Mouse (Mus musculus) Patski (cell line): ENCODE results near the gene Mpp2. TPM values are rescaled to one million over a fixed set of nuclear protein-coding genes. Genes with fewer than 3 reads are reported as not detected.

ENCODE experiments used
- ATAC-seq: fragments of 100-300 bp; one replicate; pipeline ENCODE4 v1.8.0; 2021
- CTCF ChIA-PET: fragments of 350-600 bp; sonication (Branson Sonifier 250); formaldehyde crosslinking; loops from one replicate; lab custom pipeline; 2022; ENCODE audit warnings: inconsistent platforms; lab: Charles Lee
- POLR2A ChIA-PET: fragments of 350-600 bp; sonication (Branson Sonifier 250); formaldehyde crosslinking; loops from one replicate; lab custom pipeline; 2022; ENCODE audit warnings: antibody characterized with exemption, inconsistent platforms; lab: Charles Lee
- DNase-seq: peaks from one replicate; pipeline ENCODE4 v3.0.0-alpha.2; 2011; ENCODE audit warnings: low read depth, low spot score
- H3K27me3 ChIP-seq: fragments of 371-371 bp; one replicate; pipeline ENCODE4 v1.5.1; 2021
- CTCF ChIP-seq: fragments of 100-300 bp; IDR thresholded peaks from one replicate; pipeline ENCODE4 v1.5.1; 2021
- in situ Hi-C: fragments of 300-500 bp; cut with MboI; formaldehyde crosslinking; loops from 3 replicates; pipeline ENCODE4 v1.11.1; 2018; ENCODE audit warnings: low pct_unique_long_range_greater_than_20kb, mixed read lengths
- polyA plus RNA-seq: library from polyadenylated mRNA; unstranded; gene quantifications from one replicate; pipeline ENCODE4 v1.2.3, GENCODE M21; 2021

Mpp2 gene
- polyA plus RNA-seq, 1 experiment from 2014 or later: 16.9 TPM

DNA sequence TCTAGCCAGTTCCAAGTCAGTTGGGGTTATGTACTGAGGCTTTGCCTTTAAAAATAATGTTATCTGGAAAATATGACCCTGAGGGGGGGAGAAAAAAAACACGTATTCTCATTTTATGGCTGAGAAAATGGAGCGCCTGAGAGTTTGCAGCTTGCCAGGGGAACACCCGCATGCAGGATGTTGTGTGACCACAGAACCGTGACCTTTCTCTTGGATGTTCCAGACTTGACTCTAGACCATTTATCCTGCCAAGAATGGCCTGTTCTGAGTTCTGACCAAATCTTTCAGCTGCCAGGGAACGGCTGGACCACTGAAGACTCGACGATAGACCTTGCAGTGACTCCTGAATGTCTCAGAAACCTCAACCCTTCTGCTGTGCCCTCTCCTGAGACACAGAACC, 35.1 kb downstream of the Mpp2 start:
- ChIA-PET CTCF (interaction anchor here (0.8 to 2.9 kb wide), 7 partner anchors 9 to 88 kb away, joined by 3 to 26 read pairs (median 3); partner anchors contain the start of gene Cd300lg), POLR2A (no interaction called here)
- no peak for TF ChIP-seq CTCF
- ATAC-seq (no peak), DNase-seq (no peak)
- H3K27me3 ChIP-seq: no peaks in the 10 kb centered on the region
- in situ Hi-C loops: no loop called here

DNA sequence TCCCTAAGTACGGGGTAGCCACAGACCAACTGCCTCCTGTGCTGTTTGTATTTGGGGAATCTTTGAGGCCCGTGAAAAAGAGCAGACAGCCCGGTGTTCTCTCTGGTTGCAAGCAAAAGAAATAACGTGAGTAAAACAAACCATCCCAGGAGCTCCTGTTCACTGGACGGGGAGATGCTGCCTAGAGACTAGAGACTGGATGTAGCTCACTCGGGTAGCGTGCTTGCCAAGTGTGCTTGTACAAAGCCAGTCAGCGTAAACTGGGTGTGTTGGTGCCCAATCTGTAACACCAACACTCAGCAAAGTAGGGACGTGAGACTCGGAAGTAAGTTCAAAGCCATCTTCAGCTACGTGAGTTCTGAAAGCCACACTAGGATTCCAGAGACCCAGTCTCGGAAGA, 35.6 kb downstream of the Mpp2 start:
- TF ChIP-seq CTCF: no peak
- ChIA-PET POLR2A (no interaction called here), CTCF (interaction anchor here (0.8 to 2.9 kb wide), 4 partner anchors 9 to 67 kb away, joined by 3 to 26 read pairs (median 4); partner anchors contain the start of gene Cd300lg)
- in situ Hi-C loops: no loop called here
- no peak for ATAC-seq
- no peaks in the 10 kb centered on the region for H3K27me3 ChIP-seq
- DNase-seq: no peak

DNA sequence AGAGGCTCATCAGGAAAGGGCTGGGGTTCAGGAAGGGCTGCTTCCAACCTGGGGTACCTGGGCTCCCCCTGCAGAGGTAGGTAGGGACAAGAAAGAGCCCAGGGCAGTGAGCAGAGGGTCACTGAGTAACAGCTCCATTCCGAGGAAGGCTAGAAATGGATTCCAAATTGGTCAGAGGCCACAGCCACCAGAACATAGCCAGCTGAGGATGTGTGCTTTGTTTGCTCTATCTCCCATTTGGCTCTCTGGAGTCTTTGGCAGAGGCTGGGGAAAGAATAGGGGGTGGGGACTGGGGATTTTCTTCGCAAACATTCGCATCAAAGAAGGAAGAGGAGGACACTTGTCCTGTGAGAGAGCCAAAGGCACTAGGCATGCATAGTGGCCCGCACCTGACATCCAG, 36.4 kb downstream of the Mpp2 start:
- DNase-seq: no peak
- ChIA-PET POLR2A (no interaction called here), CTCF (interaction anchor here (1.1 to 2.0 kb wide), 3 partner anchors 10 to 65 kb away, joined by 3 to 6 read pairs (median 3); partner anchors contain the start of gene Dusp3)
- in situ Hi-C loops: no loop called here
- H3K27me3 ChIP-seq: no peaks in the 10 kb centered on the region
- ATAC-seq: no peak
- TF ChIP-seq CTCF: no peak

DNA sequence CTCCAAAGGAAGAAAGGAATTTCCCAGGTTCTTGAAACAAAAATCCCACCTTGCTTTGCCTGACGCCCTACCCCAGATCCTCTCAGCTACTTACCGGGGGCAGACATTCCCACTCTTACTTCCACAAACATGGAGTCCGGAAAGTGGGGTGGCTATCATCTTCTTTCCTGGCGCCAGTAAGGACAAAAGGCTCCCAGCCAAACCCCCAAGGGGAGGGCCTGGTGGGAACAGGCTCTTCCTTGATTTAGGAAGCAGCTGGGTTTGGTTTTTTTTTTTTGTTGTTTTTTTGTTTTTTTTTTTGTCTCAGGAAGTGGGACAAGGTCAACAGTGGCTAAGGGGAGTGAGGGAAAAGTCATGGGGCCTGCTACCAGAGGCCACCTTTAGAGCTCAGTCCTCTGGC, 36.8 kb downstream of the Mpp2 start:
- in situ Hi-C loops: no loop called here
- ChIA-PET POLR2A (interaction anchor here (0.7 kb wide), 1 partner anchor 182 kb away, joined by 6 read pairs; no protein-coding TSS in a partner anchor), CTCF (interaction anchor here (1.1 to 2.0 kb wide), 2 partner anchors 11 to 64 kb away, joined by 3 to 6 read pairs; partner anchors contain the start of gene Dusp3)
- ATAC-seq (no peak), DNase-seq (no peak)
- H3K27me3 ChIP-seq: no peaks in the 10 kb centered on the region
- no peak for TF ChIP-seq CTCF

DNA sequence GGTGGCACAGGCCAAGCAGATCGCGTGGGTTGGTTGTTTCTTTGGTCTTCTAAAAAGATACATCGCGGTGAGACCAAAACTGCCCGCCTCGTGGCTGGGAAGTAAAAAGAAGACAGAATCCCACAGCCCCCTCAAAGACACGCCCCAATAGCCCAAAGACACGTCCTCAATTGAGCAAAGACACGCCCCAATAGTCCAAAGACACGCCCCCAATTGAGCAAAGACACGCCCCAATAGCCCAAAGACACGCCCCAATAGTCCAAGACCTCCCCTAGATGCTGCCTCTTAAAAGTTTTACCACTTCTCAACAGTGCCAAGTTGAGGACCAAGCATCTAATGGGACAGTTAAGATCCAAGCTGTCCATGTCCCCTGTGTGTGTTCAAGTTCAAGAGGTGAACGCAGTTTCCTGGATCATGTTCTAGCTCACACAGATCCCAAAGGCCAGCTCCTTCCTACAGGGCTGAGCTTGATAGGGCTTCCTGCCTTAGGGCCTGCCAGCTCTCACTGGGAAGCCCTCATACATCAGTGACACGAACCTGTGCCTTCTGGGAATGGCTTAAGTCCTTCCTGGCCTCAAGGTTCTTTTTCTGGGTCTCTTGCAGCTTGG, 38.3 kb downstream of the Mpp2 start:
- ATAC-seq (no peak), DNase-seq (no peak)
- POLR2A ChIA-PET: no interaction called here
- no peak for TF ChIP-seq CTCF
- in situ Hi-C loops: no loop called here
- H3K27me3 ChIP-seq: no peaks in the 10 kb centered on the region
- CTCF ChIA-PET: interaction anchor here (2.0 kb wide), 1 partner anchor 9 kb away, joined by 6 read pairs; no protein-coding TSS in a partner anchor

DNA sequence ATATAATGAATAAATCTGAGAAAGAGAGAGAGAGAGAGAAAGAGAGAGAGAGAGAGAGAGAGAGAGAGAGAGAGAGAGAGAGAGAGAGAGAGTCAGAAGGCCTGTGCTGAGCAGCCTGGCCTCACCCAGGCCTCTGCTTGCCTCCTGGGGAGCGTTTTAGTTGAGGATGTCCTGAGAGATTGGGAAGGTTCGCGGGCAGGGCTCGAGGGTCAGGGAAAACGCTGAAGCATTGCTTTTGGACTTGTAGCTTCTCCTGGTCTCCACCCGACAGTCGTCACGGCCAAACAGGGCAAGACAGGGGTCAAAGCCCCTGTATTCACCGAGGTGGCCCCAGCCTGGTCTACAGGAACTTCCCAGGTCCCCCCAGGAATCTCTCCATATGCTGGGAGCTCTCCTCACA, 41.7 kb downstream of the Mpp2 start:
- ATAC-seq: no peak
- no peak for DNase-seq
- ChIA-PET CTCF (no interaction called here), POLR2A (no interaction called here)
- in situ Hi-C loops: no loop called here
- H3K27me3 ChIP-seq: no peaks in the 10 kb centered on the region
- TF ChIP-seq CTCF: no peak

DNA sequence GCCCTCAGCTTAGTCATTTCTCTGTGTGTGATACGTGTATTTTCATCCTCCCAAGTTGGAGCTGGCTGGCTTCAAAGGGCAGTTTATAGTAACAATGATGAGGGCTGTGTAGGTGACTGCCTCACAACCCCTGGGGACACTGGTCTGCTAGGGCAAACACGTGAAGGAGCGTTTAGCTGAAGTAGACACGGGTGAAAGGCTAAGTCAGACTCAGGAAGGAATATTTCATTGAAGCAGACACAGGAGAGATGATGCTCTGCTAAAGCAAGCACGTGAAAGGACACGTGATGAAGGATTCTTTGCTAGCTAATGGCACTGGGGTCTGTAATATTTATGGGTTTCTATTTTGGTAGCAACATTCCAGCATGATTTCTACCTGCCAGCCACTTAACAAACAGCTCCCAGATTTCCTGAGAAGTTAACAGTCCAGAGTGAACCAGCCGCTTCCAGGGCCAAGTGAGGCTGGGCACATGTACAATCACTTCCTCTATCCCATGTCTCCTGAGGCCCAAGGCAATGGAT, 43.6 kb downstream of the Mpp2 start:
- no peak for DNase-seq
- ATAC-seq: no peak
- ChIA-PET CTCF (interaction anchor here (1.1 kb wide), 1 partner anchor 12 kb away, joined by 3 read pairs; no protein-coding TSS in a partner anchor), POLR2A (no interaction called here)
- no peak for TF ChIP-seq CTCF
- H3K27me3 ChIP-seq: no peaks in the 10 kb centered on the region
- in situ Hi-C loops: no loop called here

DNA sequence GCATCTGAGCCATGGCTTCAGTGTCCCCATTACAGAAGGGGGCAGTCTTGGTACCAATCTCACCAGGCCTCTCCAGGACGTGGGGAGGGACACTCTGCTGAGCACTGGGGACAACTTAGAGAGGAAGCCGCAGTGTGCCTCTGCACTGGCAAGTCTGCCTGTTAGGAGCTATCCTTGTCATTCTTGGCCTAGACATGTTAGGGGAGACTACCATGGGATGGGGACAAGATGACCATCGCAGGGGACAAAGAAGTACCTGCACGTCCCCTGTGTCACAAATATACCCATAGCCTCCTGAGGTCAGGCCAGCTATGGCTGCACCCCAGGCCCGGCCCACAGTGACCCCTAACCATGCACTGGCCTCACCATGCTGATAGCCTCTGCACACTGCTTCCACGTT, 44.9 kb downstream of the Mpp2 start:
- DNase-seq (no peak), ATAC-seq (no peak)
- TF ChIP-seq CTCF: no peak
- CTCF ChIA-PET: no interaction called here
- POLR2A ChIA-PET: no interaction called here
- in situ Hi-C loops: no loop called here
- H3K27me3 ChIP-seq: no peaks in the 10 kb centered on the region

DNA sequence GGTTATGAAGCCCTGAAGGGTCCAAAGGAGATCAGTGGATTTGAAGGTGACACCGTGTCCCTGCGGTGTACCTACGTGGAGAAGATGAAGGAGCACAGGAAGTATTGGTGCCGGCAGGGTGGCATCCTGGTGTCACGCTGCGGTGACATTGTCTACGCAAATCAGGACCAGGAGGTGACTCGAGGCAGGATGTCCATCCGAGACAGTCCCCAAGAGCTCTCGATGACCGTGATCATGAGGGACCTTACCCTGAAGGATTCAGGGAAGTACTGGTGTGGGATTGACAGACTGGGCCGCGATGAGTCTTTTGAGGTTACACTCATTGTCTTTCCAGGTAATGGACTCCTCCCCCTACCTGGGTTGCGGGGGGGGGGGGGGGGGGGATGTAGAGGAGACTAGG, 45.3 kb downstream of the Mpp2 start:
- H3K27me3 ChIP-seq: no peaks in the 10 kb centered on the region
- no peak for ATAC-seq
- no peak for TF ChIP-seq CTCF
- POLR2A ChIA-PET: no interaction called here
- in situ Hi-C loops: no loop called here
- no peak for DNase-seq
- CTCF ChIA-PET: interaction anchor here (5.0 kb wide), 1 partner anchor 11 kb away, joined by 26 read pairs; no protein-coding TSS in a partner anchor

DNA sequence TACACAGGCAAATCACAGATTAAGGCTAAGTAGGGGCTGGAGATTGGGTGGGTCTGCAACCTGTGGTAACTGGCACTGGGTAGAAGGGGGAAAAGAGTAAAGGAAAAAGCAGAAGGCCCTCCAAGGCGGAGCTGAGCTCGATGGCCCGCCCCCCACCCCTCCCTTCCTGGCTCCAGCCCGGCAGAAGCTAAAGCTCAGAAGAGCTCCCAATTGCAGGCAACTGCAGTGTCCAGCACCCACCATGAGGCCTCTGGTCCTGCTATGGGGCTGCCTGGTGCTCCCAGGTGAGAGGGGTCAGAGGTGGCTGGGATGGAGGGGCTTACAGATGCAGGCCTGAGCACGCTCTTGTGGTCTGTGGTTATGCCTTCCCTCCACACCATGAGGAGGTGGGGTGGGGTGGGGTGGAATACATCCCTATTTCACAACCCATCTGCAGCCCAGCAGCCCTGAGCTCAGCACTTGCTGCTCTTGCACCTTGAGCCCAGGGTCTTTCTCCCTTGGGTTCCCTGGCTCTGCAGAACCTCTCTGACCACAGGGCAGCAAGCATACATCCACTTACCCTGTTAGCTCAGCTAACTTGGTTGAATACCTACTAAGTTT, 46.9 kb downstream of the Mpp2 start, which contains the start of gene Cd300lg:
Cd300lg (plus strand) TSS at position 160 of the 600 bp plus-strand sequence.
- CTCF ChIA-PET: interaction anchor here (1.3 to 5.0 kb wide), 8 partner anchors 9 to 107 kb away, joined by 3 to 45 read pairs (median 6); partner anchors contain the start of genes Cfap97d1 and Dusp3
- ATAC-seq (no peak), DNase-seq (no peak)
- TF ChIP-seq CTCF: no peak
- no peaks in the 10 kb centered on the region for H3K27me3 ChIP-seq
- in situ Hi-C loops: no loop called here
- POLR2A ChIA-PET: interaction anchor here (0.6 kb wide), 1 partner anchor 50 kb away, joined by 3 read pairs; no protein-coding TSS in a partner anchor
